Mouse (Mus musculus) left cerebral cortex, adult 11 months (tissue): ENCODE measurements around the gene Ppip5k2.
"Not testable (repeated sequence)": the region's sequence is repeated elsewhere in the genome, so short reads cannot be mapped to it uniquely, and the experiment has no call there.

ENCODE experiments used
- DNase-seq: peaks from one replicate; pipeline ENCODE4 v3.0.0; 2022; ENCODE audit warnings: low spot score

The Ppip5k2 gene

DNA sequence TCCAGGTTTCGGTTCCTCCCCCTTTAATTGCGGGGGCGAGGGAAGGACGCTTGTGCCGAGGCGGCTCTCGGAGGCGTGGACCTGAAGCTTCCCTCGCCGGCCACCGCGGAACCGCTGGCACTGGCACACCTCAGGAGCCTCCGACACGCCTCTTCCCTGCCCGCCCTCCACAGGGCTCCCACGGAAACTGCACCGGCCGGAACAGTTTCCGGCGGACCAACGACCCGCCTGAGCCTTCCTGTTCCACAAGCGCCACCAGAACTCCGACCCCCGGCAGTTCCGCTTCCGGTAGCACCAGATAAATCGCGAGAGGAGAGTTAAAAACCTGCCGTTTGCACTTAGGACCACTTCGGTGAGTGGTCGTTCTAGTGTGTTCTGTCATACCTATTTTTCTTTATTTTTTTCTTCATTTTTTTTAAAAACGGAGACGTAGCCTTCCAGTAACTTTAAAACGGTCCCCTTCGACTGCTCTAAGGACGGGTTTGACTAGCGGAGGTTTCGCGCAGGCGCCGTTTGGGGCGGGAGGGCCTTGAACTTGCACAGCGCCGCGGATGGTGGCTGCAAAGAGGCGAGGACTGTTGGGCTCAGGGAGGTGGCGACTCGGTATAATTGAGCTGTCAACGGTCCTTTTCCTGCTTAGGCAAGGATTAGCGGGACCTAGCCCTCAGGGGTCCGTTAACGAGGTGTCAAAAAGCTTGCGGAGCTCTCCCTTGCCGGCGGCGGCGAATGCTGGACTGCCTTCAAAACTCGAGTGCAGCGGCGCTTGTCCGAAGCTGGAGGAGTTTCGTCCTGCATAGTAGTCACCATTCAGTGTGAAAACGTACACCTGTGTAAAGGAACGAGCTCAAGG lies at the start of gene Ppip5k2, which contains the start of gene Gin1:
TSS of gene Ppip5k2 (minus strand) at position 508 of the 850 bp plus-strand sequence.
TSS of gene Gin1 (plus strand) at position 269 of the 850 bp plus-strand sequence.
- peak; percentile 84 for DNase-seq

DNA sequence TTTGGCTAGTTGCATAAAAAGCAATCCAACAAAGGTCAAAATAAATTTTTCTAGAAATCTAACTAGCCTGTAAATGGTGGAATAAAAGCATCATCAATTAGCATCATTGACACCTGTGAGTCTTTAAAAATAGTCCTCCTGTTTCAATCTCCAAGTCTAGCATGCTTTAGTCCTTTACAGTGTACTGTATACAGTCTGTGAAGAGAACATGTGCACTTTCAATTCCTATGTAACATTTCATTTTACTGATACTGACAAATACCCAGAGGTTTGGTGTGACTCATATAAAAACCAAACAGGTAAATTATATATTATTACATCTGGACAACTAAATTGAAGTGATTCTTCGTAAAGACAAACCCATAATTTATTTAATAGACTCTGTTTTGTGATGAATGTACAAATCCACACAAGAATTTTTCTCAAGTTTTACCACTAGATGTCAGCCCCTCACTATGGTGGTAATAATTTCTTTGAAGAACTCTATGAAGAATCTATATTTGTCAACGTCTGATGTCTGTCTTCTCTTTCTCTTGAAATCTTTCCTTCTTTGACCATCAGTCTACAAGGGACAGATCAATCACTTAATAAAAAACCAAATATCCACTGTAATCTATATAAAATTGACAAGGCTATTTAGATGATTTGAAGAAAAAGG lies 39.2 kb upstream of the Ppip5k2 start:
- DNase-seq: no peak

DNA sequence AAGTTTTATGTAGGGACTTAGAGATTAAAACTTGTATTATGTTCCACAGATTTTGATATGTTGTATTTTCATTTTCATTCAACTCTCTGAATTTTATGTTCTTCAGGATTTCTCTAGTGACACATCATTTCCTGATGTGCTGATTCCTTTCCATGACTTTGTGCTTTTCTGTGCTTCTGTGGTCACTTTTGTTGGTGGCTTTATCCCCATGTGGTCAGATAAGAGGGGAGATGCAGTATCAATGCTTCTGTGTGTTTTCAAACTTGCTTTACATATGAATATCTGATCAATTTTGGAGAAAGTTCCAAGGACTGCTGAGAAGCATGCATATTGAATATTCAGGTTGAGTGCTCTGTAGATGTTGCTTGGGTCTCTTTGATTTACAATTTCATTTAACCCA lies 34.3 kb upstream of the Ppip5k2 start:
- no peak for DNase-seq

GRCm38 (mm10) chr1:97802207-97802902 lies 32.1 kb upstream of the Ppip5k2 start:
- DNase-seq: no peak

DNA sequence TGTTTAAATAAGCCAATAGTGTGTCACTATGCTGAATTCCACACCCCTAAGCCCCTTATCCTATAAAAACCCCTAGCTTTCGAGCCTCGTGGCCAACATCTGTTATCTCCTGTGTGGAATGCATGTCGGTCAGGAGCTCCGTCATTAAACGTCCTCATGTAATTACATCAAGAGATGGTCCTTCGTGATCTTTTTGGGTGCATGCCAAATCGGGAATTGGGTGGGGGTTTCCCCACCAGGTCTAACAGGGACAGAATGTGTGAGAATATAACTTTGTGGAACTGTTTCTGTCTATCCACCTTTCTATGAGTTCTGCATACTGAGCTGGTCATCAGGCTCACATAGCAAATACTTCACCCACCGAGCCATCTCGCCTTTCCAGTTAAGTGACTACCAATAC lies 25.7 kb upstream of the Ppip5k2 start:
- DNase-seq: no peak

DNA sequence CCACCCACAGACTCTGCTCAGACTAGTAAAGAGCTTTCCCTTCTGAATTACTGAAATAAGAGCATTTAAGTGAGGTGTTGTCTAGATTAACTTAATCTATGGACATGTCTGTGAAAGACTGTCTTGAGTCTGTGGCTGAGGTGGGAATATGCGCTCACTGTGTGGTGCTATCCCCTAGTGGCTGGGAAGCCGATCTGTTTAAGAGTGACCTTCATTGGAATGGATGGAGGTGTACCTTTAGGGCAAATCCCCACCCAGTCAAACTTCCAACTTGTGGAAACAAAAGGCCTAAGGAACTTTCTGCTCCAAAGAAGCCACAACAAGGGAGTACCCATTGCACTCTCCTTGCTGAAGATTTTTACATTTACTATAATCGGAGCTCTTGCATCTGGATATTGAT lies 23.9 kb upstream of the Ppip5k2 start:
- no peak for DNase-seq

- DNase-seq: no peak
Measured at GRCm38 (mm10) chr1:97788490-97788889, 18.3 kb upstream of the Ppip5k2 start.

DNA sequence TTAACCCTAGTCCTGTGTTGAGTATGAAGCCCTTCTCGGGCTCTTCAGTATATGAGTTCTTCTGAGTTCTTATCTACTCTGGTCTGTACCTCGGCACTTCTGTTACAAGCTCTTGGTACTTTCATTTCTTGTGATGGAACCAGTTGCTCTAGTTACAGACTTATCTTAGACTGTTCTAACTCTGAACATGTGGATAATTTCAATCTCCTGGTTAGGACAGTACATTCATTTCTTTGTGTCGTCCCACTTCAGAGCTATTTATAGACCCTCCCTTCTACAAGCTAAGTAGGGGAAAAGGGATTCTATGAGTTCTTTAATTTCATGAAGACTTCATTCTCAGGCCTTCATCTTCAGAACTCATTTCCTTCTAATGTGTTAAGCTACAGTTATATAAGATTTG lies 17.5 kb upstream of the Ppip5k2 start:
- DNase-seq: no peak

- DNase-seq: no peak
Measured at GRCm38 (mm10) chr1:97785685-97786393, 15.6 kb upstream of the Ppip5k2 start.

DNA sequence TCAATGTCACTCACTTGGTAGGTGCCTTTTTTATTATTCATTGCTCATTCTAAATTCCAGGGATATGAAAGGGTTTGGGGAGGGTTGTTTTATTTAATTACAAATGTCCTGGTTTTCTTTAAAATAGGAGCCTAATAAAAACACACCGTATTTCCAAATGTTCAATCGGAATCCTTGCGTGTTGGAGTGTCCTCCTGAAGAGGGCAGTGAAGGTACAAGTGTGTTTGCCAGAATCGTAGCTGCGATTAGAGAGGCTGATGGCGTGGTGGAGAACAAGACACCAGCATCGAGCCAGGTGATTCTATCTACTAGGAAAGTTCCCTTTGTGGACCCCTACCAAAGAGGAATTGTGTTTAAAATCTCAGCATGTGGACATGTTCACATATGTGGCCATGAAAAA lies 14.7 kb upstream of the Ppip5k2 start:
- DNase-seq: no peak

DNA sequence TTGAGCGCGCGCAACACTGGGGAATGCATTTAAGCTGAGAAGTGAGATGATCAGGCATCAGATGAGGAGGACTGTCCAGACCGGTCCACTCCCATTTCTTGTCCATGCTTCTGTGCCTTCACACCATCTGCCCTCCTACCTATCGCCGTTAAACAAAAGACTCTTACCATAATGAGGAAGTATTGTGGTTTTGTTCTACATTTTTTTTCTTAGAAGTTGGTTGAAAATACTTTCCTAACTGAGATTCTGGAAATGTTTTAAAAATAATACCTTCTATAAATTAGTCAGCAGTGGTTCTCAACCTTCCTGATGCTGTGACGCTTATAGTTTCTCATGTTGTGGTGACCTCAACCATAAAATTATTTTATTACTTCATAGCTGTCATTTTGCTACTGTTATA lies 11.5 kb upstream of the Ppip5k2 start:
- DNase-seq: no peak

DNA sequence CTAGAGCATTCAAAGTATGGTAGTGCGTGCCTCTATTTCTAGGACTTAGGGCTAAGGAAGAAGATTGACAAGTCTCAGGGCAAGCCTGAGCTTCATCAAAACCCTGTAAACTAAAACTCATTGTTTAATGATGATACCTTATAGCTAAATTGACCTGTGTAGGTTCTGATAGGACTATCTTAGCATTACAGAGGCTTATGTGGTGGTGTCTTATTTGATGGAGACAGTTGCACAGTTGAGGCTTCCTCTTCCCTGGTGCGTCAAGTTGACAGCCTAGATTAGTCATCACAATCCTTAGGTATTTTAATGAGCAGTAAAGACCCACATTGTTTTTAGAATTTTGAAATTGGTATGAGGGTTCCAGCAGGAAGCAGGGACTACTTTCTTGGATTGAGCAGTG lies 3.8 kb upstream of the Ppip5k2 start:
- DNase-seq: no peak

DNA sequence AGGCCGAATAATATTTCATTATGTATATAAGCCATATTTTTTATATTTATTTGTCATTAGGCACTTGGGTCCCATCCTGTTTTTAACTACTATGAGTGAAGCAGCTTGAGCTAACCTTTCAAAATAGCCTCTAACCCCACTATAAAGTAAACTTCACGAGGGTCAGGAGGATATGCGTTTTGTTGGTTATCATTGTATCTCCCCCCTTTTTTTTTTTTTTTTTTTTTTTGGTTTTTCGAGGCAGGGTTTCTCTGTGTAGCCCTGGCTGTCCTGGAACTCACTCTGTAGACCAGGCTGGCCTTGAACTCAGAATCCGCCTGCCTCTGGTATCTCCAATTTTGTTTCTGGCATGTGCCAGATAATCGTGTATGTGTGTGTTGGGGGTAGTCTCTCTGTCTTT lies 3.2 kb upstream of the Ppip5k2 start:
- no peak for DNase-seq

GRCm38 (mm10) chr1:97771727-97772126 lies 1.5 kb upstream of the Ppip5k2 start:
- no peak for DNase-seq

DNA sequence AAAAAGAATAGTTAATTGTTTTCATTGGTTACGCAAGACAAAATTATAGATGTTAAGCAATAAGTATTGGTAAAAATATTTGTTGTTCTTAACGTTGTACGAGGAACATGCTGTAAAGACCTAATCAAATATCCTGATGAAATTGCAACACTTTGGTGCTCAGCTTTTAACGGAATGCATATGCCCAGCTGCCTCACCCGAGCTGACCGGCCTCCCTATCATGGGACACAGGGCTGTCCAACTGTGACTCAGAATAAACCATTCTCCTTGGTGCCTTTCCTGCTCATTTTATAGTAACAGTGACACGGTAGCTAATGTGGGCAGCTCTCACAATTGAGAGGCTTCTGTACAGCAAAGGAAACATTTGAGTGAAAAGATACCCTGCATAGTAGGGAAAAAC lies 907 bp upstream of the Ppip5k2 start:
- no peak for DNase-seq

GRCm38 (mm10) chr1:97769294-97769903 lies 812 bp downstream of the Ppip5k2 start:
- DNase-seq: no peak

DNA sequence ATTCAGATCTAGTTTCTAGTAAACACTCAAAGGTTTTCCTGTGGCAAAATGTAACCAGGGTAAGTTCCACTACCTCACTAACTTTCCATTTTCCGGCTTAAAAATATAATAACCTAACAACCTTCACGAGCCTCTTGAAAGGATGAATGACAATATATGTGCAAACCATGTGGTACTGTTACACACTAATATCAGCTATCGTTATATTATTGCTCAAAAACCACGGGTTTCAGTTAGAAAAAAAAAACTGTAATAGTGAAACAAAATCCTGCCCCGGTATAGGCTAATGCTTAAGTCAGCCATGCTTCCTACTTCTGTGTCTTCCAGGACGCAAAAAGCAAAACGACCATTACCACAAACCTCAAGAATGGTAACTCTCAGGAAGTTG lies 1.3 kb downstream of the Ppip5k2 start:
- no peak for DNase-seq

GRCm38 (mm10) chr1:97768089-97768488 lies 2.1 kb downstream of the Ppip5k2 start:
- no peak for DNase-seq

GRCm38 (mm10) chr1:97765712-97766111 lies 4.5 kb downstream of the Ppip5k2 start:
- not testable (repeated sequence) for DNase-seq

- no peak for DNase-seq
Measured at GRCm38 (mm10) chr1:97761477-97761876, 8.7 kb downstream of the Ppip5k2 start.

- no peak for DNase-seq
Measured at GRCm38 (mm10) chr1:97760598-97760997, 9.6 kb downstream of the Ppip5k2 start.

DNA sequence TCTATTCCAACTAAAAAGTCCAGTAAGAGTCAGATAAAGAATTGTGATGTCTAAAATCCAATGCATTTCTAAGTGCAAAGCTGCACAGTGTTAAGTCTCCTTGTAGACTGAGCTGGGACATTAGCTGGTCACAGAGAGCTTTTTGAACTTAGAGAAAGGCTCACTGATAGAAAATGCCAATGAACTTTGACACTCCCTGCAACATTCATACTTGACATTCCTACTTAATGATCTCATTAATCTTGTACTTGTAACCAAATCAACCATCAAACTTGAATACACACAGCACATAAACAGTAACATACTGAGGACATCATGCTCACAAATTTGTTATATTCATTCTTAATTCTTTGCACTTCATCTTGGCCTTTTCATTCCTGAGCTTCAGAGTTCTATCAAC lies 10.4 kb downstream of the Ppip5k2 start:
- no peak for DNase-seq
